Mouse (Mus musculus) frontal cortex, adult (tissue): Measurements from ENCODE around the gene Zbtb22.
A peak's percentile ranks its signal among the peaks of the same experiment; 100 is the strongest.
"Not testable (repeated sequence)": the region's sequence is repeated elsewhere in the genome, so short reads cannot be mapped to it uniquely, and the experiment has no call there.

Experiments used
- ATAC-seq: cut with Nextera tagmentation; 2 replicates; pipeline ENCODE4 v1.9.2; 2017; ENCODE audit warnings: mild to moderate bottlenecking, moderate library complexity, mixed read lengths; ENCODE audit not compliant: low TSS enrichment

Zbtb22 gene

DNA sequence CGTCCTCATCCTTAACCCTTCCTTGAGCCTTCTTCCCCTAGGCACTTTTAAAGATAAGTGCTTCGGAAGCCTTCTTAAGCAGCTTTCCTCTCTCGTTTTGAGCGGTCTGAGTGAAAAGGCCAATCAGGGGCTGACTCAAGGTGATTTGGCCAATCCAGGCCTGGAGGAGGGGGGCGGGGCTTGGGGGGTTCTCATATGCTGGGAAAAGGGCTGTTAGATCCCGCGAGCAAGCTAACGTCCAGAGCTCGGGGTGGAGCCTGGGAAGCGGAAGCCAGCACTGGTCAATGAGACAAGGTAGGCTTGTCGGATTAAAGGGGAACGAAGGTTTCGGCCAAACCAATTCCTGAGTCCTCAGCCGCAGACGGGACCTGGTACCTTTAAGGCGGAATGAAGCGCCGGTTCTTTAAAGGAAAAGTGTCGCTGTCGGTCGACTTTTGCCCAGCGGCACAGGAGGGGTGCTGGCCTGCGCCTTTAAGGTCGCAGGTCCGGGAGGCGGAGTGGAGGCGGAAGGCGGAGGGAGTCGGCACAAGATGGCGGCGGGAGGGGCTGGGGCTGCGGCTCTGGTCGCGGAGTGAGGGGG is at the start of gene Zbtb22, which contains the start of gene Tapbp:
TSS of gene Zbtb22 (plus strand) at position 234 of the 580 bp plus-strand sequence.
TSS of gene Tapbp (plus strand) at position 229 of the 580 bp plus-strand sequence.
- peak; percentile 82 for ATAC-seq

DNA sequence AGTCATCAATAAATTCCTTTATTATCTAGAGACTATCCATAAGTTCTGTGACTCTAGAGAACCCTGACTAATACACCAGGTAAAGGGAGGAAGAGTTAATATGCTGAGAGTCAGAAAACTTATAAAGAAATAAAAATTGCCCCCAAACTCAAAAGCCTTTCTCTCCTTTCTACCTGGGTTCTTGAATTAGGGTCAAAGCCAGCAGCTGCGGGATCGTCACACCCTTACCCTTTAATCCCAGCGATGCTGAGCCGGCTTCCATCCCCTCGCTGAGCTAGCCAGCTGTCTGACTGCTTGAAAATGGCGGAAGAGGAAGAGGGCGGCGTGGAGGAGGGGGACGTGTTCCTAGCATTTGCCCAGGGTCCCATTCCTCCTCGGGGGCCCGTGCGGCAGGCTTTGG is 42.2 kb upstream of the Zbtb22 start, which contains the start of gene Gm7029:
TSS of gene Gm7029 (plus strand) at position 301 of the 400 bp plus-strand sequence.
- not testable (repeated sequence) for ATAC-seq

DNA sequence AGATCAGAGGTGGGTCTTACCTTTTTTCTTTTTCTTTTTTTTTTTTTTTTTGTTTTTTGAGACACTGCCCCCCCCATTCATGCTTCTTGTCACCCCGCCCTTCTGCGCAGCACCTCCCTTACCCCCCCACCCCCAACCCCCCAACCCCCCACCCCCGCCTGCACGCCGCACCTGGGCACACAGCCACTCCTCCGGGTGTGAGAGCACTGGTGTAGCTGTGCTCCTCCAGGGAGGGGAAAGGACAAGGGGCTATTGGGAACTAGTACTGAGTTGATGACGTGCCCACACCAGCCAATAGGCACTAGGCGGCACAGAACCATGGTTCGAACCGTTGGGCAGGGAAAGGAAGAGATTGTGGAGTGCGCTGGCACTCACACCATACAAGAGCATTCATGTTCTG is 41.3 kb upstream of the Zbtb22 start:
- no peak for ATAC-seq

DNA sequence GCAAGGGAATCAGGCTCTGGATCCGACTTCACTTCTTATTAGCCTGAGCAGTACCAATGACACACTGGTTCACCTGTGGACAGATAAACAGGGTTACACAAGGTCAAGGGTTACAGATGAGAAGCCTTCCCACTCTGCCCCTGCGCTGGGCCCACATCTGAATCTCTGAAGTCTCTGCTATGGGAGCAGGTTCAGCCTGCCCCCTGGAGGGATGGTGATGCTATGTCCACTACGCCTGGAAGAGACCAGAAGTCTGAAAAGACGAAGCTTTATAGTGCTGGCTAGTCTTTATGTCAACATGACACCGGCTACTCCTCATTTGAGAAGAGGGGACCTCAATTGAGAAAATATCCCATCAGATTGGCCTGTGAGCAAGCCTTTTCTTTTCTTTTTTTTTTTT is 39.9 kb upstream of the Zbtb22 start:
- not testable (repeated sequence) for ATAC-seq

- ATAC-seq: not testable (repeated sequence)
Measured at GRCm38 (mm10) chr17:33884320-33884719, 31.4 kb upstream of the Zbtb22 start.

- not testable (repeated sequence) for ATAC-seq
Measured at GRCm38 (mm10) chr17:33887802-33888201, 27.9 kb upstream of the Zbtb22 start.

DNA sequence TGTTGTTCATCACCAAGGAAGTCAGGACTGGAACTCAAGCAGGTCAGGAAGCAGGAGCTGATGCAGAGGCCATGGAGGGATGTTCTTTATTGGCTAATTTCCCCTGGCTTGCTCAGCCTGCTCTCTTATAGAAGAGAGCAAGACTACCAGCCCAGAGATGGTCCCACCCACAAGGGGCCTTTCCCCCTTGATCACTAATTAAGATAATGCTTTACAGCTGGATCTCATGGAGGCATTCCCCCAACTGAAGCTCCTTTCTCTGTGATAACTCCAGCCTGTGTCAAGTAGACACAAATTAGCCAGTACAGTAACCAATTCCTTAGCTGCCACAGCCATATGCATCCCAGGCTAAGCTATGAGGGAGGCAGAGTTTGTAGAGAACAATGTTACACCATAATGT is 27.5 kb upstream of the Zbtb22 start:
- ATAC-seq: not testable (repeated sequence)

DNA sequence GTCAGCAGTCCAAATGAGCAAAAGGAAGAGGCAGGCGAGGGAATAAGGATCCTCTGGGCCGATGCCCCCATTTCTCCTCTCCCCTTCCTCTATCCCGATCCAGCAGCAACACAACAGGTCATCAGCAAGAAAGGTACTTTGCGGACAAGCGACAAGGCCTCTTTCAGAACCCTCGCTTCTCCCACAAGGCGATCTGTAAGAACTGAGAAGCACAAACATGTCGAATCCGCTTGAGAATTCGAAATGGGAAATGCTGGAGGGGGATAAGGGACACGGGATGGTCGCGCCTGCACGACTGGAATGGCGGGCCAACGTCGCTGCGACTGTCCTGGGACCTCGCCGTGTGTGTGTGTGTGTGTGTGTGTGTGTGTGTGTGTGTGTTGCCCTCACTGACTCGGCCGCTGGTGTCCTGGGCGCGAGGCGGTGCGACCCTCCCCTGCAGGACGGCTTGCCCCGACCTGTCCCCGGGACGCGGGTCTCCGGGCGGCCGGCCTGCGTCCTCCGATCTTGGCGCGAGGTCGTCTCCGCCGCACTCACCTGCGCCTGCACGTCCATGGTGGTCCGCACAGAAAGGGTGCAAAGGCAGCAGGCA is 25.7 kb upstream of the Zbtb22 start:
- ATAC-seq: not testable (repeated sequence)

DNA sequence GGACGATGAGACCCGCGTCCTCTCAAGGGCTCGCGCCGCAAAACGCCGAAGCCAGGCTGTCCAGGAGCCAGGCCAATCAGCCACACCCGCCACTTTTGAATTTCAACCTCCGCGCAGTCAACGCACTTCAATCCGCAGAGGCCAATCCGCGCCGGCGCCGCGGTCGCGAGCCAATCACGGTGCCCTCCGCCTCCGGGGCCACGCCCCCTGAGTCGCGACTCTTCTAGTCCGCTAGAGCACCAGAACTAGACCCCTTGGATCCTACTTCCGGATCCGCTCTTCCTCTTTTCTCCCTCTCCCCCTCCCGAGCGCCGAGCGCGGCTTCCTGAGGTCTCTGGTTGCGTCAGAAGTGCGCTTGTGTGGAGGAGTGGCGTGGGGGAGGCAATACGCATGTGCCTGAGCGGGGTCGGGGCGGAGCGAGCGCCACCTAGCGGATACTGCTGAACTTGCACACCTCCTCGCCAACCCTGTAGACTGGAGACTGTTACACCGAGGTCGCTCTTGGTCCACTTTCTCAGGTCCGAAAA is 25.1 kb upstream of the Zbtb22 start, which contains the start of gene Kifc1:
TSS of gene Kifc1 (minus strand) at position 129 of the 527 bp plus-strand sequence.
- ATAC-seq: peak; percentile 100

DNA sequence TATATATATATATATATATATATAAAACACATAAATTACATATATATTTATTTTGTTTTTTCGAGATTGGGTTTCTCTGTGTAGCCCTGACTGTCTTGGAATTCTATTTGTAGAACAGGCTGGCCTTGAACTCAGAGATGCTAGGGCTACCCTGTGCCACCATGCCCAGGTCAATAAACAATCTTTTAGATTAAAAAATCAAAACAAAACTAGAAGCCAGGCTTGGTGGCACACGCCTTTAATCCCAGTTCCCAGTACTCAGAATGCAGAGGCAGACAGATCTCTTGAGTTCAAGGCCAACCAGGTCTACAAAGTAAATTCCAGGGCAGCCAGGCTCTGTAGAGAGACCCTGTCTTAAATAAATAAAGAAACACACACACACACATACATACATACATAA is 24.3 kb upstream of the Zbtb22 start:
- ATAC-seq: no peak

DNA sequence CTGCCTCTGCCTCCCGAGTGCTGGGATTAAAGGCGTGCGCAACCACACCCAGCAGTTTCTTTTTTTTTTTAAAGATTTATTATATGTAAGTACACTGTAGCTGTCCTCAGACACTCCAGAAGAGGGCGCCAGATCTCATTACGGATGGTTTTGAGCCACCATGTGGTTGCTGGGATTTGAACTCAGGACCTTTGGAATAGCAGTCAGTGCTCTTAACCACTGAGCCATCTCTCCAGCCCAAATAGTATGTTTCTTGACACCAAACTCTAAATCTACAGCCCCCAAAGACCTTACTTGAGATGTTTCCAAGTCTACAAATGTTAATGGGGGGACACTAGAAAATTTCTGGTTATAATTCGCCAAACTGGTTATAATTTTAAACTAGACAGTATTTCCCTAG is 23.8 kb upstream of the Zbtb22 start:
- not testable (repeated sequence) for ATAC-seq

- ATAC-seq: no peak
Measured at GRCm38 (mm10) chr17:33892429-33892828, 23.3 kb upstream of the Zbtb22 start.

DNA sequence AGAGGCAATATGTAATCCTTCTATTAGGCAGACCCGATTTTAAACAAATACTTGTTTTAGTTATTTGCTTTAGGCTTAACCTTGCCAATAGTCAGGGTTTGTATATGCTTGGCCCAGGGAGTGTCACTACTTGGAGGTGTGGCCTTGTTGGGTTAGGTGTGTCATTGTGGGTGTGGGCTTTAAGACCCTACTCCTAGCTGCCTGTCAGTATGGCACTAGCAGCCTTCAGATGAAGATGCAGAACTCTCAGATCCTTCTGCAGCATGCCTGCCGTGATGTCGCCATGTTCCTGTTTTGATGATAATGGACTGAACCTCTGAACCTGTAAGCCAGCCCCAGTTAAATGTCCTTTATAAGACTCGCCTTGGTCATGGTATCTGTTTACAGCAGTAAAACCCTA is 22.7 kb upstream of the Zbtb22 start:
- not testable (repeated sequence) for ATAC-seq

DNA sequence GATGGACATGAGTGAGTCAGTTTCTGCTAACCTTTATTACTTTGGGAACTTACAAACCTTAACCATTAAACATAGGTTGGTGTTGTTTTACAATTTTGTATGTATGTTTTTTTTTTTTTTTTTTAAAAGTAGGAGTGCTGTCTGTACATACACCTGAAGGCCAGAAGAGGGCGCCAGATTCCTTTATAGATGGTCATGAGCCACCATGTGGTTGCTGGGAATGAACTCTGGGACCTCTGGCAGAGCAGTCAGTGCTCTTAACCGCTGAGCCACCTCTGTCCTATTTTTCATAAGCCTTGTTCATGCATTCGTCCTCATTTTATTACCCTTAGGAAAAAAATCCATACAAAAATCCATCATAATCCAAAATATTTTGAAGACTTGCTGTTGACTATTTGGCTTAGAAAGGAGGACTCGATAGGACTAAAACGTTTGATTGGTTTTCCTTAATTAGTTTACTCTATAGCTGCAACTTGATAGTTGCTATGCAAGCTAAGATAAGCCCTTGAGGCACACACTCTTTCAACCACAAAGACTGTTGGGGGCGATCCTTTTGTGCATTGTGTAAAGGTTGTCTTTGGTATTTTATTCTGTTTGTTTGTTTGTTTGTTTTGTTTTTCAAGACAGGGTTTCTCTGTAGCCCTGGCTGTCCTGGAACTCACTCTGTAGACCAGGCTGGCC is 18.4 kb upstream of the Zbtb22 start:
- no peak for ATAC-seq

DNA sequence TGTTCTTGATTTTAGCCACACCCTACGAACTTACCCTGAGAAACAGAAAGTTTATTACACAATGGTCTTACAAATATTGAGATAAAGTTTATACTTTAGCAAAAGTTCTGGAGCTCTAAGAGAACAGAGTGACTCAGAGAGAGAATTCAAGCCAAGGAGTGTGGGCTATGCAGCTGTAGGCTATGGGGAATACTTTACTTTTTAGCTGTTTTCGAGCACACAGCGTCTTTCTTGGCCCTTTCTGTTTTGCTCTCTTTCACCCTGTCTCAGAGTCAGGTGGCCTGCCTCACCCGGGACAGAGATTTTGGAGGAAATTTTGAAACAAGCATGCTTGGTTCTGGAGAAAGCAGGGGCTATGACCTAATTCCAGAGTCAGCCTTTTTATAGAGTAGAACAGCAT is 17.5 kb upstream of the Zbtb22 start:
- peak; percentile 59; the same call in 1 of the 2 replicates for ATAC-seq

DNA sequence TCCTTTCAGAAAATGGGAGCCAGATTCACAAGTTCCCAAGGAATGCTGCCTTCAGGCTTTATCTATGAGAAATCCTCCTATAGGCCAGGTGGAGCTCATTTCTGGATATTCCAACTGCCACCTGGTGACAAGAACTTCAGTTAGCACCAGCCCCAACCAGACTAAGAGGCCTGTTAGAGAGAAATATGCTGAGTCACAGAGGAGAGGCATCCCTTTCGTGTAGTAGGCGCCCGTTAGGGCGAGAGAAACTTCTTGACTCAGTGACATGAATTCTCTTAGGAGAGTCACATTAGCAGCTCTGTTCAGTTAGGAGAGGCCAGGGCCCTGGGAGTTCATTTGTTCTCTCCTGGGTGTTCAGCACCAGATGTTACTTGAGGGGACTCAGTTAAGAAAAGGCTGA is 16.1 kb upstream of the Zbtb22 start:
- no peak for ATAC-seq

DNA sequence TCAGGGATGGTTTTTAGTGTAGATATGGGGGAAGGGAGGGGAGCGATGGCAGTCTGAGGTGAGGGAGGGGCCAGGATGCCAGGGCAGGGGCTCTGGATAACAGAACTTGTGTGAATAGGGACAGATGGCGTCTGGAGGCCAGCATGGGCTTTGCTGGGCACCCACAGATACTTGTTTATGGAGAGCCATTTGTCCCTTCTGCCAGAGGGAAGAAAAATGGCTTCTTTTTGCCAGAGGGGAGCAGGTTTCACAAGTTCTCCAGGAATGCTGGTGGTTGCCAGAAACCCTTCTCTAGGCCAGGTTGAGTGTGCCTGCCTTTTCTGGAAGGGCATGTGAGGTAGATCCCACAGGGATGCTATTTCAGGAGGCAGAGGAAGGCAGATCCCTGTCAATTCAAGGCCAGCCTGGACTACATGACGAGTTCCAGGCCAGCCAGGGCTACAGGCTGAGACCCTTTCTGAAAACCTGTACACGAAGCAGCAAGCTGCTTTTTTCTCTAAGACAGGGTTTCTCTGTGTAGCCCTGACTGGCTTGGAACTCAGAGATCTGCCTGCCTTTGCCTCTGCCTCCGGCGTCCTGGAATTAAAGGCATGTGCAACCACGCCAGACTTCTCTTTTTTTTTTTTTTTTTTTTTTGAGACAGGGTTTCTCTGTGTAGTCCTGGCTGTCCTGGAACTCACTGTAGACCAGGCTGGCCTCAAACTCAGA is 15.3 kb upstream of the Zbtb22 start:
- no peak for ATAC-seq

DNA sequence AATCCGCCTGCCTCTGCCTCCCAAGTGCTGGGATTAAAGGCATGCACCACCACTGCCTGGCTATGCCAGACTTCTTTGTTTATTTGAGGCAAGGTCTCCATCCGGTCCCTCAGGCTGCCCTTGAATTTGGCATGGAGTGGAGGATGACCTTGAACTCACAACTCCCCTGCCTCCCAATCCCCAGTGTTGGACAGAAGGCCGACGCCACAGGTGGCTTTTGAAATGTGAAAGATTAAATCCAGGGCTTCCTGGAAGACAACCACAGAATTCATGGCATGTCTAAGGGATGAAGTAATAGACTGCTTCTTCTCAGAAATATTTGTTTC is 14.8 kb upstream of the Zbtb22 start:
- no peak for ATAC-seq

DNA sequence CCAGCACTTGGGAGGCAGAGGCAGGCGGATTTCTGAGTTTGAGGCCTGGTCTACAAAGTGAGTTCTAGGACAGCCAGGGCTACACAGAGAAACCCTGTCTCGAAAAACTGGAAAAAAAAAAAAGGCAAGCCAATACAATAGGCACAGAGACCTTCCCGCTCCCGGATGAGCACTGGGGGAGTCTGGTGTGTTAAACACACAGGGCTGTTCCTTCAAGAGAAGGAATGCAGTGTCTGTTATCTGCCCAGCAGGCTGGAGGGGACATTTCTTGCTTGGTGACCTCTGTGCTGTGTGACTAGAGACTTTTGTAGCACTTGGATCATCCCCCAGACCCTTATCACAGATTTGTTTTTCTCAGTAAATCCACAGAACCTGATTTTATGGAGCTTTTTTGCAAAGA is 14.1 kb upstream of the Zbtb22 start:
- no peak for ATAC-seq

DNA sequence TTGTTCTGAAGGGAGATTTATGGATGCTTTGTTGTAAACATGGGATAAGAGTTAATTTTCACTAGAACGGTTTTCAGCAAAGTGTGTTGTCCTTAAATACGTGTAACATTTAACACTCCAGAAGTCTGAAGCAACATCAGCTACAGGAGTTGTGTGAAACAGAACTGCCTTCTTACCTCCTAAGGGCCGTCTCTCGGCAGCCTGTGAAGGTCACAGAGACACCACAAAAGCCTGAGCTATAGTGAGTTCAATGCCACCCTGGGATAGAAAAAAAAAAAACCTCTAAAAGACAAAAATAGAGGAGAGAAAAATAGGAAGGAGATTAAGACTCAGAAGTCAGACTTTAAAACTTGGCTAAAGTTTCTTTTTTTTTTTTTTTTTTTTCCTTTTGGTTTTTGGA is 13.6 kb upstream of the Zbtb22 start:
- no peak for ATAC-seq

DNA sequence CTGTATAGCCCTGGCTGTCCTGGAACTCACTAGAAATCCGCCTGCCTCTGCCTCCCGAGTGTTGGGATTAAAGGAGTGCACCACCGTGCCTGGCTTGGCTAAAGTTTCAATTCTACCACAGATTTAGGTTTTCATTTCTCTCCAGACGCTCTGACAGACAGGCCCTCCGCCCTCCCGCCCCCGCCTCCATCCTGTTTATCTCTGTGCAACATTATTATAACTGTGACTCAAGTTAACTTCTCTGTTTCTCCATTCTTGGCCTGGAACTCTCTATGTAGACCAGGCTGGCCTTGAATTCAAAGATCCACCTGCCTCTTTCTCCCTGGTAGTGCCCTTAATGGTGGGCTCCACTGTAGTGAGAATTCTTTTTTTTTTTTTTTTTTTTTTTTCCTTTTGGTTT is 13.2 kb upstream of the Zbtb22 start:
- no peak for ATAC-seq
